Mouse (Mus musculus) megakaryocyte, embryonic 14.5 days (primary cell): ENCODE results near the gene Klhl12.
"Not testable (repeated sequence)": the region's sequence is repeated elsewhere in the genome, so short reads cannot be mapped to it uniquely, and the experiment has no call there.

Experiments
- FLI1 ChIP-seq: IDR thresholded peaks from 2 replicates; pipeline ENCODE4 v1.6.1; 2012; ENCODE audit warnings: low read length, inconsistent platforms, mixed read lengths
- GATA1 ChIP-seq: IDR thresholded peaks from 3 replicates; pipeline ENCODE4 v1.6.1; 2012; ENCODE audit warnings: mixed read lengths, low read length, inconsistent platforms, borderline replicate concordance

DNA sequence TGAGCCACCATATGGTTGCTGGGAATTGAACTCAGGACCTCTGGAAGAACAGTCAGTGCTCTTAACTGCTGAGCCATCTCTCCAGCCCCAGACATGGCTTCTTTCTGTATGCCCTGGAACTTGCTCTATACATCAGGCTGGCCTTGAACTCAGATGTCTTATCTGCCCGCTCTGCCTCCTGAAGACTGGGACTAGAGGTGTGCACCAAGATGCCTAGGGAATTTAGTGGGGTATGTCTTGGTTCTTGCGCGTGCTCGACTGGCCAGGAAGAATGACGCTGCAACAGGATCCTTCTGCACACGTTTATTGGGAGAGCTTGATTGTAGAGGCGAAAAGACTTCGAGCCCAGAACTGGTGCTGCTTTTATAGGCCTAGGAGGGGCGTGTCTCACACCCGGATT is 13.6 kb upstream of the Klhl12 start:
- not testable (repeated sequence) for TF ChIP-seq GATA1, FLI1
